Mouse (Mus musculus): ENCODE data around the gene Hnrnpf. TPM values are rescaled to one million over a fixed set of nuclear protein-coding genes. Genes with fewer than 3 reads are reported as not detected.

Hnrnpf gene
- polyA plus RNA-seq, 1 experiment, result 154 TPM

GRCm38 (mm10) chr6:117932325-117933051 lies 32.4 kb downstream of the Hnrnpf start:
- no peak for TF ChIP-seq POLR2A (IDR thresholded peaks at IDR 0.05; ENCODE audit: borderline replicate concordance, extremely low read depth, low read depth, low read length)
- peak; percentile 62 for TF ChIP-seq CTCF (IDR thresholded peaks at IDR 0.05; ENCODE audit: insufficient read depth, low read length)
- Histone ChIP-seq H3K4me3 (replicated peaks; ENCODE audit: extremely low read depth, low read depth, low read length) (no peak overlapping the region), H3K4me1 (ENCODE audit: control insufficient read depth, insufficient read depth, low read length) (no peaks in the 10 kb centered on the region)
- DNase-seq, result no peak
- WGBS, result 52% methylated on average over 11 of the region's 11 CpGs

GRCm38 (mm10) chr6:117934301-117934700 lies 34.2 kb downstream of the Hnrnpf start:
- 84% methylated on average over 6 of the region's 6 CpGs for WGBS
- H3K4me1 ChIP-seq (ENCODE audit: control insufficient read depth, insufficient read depth, low read length), result no peaks in the 10 kb centered on the region
- DNase-seq, result no peak
- TF ChIP-seq POLR2A (IDR thresholded peaks at IDR 0.05; ENCODE audit: borderline replicate concordance, extremely low read depth, low read depth, low read length) (no peak), CTCF (IDR thresholded peaks at IDR 0.05; ENCODE audit: insufficient read depth, low read length) (no peak)
- no peak overlapping the region for H3K4me3 ChIP-seq (replicated peaks; ENCODE audit: extremely low read depth, low read depth, low read length)

GRCm38 (mm10) chr6:117935681-117936612 lies 35.8 kb downstream of the Hnrnpf start:
- Histone ChIP-seq H3K4me1 (ENCODE audit: control insufficient read depth, insufficient read depth, low read length) (no peaks in the 10 kb centered on the region), H3K4me3 (replicated peaks; ENCODE audit: extremely low read depth, low read depth, low read length) (no peak overlapping the region)
- TF ChIP-seq POLR2A (IDR thresholded peaks at IDR 0.05; ENCODE audit: borderline replicate concordance, extremely low read depth, low read depth, low read length) (no peak), CTCF (IDR thresholded peaks at IDR 0.05; ENCODE audit: insufficient read depth, low read length) (no peak)
- WGBS, result 71% methylated on average over 14 of the region's 14 CpGs
- DNase-seq, result no peak

- DNase-seq, result peak; percentile 33
- no peak for TF ChIP-seq POLR2A (IDR thresholded peaks at IDR 0.05; ENCODE audit: borderline replicate concordance, extremely low read depth, low read depth, low read length)
- no peak for TF ChIP-seq CTCF (IDR thresholded peaks at IDR 0.05; ENCODE audit: insufficient read depth, low read length)
- no peak within 1 kb of the TSS for H3K4me3 ChIP-seq (replicated peaks; ENCODE audit: extremely low read depth, low read depth, low read length)
- WGBS, result 51% methylated on average over 10 of the region's 10 CpGs
- H3K4me1 ChIP-seq (ENCODE audit: control insufficient read depth, insufficient read depth, low read length), result no peaks in the 10 kb centered on the region
These were observed 37.3 kb downstream of the Hnrnpf start, which contains the start of gene Fxyd4 for GRCm38 (mm10) chr6:117937222-117937932. TSS of gene Fxyd4 (minus strand) at chr6:117937692.

- 70% methylated on average over 10 of the region's 10 CpGs for WGBS
- no peaks in the 10 kb centered on the region for H3K4me1 ChIP-seq (ENCODE audit: control insufficient read depth, insufficient read depth, low read length)
- no peak for DNase-seq
- H3K4me3 ChIP-seq (replicated peaks; ENCODE audit: extremely low read depth, low read depth, low read length), result no peak overlapping the region
- TF ChIP-seq CTCF (IDR thresholded peaks at IDR 0.05; ENCODE audit: insufficient read depth, low read length), result no peak
- no peak for TF ChIP-seq POLR2A (IDR thresholded peaks at IDR 0.05; ENCODE audit: borderline replicate concordance, extremely low read depth, low read depth, low read length)
These were observed 38.8 kb downstream of the Hnrnpf start for GRCm38 (mm10) chr6:117938951-117939350.

GRCm38 (mm10) chr6:117942769-117943168 lies 42.6 kb downstream of the Hnrnpf start:
- Histone ChIP-seq H3K4me1 (ENCODE audit: control insufficient read depth, insufficient read depth, low read length) (no peaks in the 10 kb centered on the region), H3K4me3 (replicated peaks; ENCODE audit: extremely low read depth, low read depth, low read length) (no peak overlapping the region)
- TF ChIP-seq CTCF (IDR thresholded peaks at IDR 0.05; ENCODE audit: insufficient read depth, low read length) (no peak), POLR2A (IDR thresholded peaks at IDR 0.05; ENCODE audit: borderline replicate concordance, extremely low read depth, low read depth, low read length) (no peak)
- 80% methylated on average over 10 of the region's 10 CpGs for WGBS
- DNase-seq, result no peak

GRCm38 (mm10) chr6:117943899-117944298 lies 43.8 kb downstream of the Hnrnpf start:
- no peaks in the 10 kb centered on the region for H3K4me1 ChIP-seq (ENCODE audit: control insufficient read depth, insufficient read depth, low read length)
- 83% methylated on average over 2 of the region's 2 CpGs for WGBS
- DNase-seq, result no peak
- no peak overlapping the region for H3K4me3 ChIP-seq (replicated peaks; ENCODE audit: extremely low read depth, low read depth, low read length)
- no peak for TF ChIP-seq CTCF (IDR thresholded peaks at IDR 0.05; ENCODE audit: insufficient read depth, low read length)
- no peak for TF ChIP-seq POLR2A (IDR thresholded peaks at IDR 0.05; ENCODE audit: borderline replicate concordance, extremely low read depth, low read depth, low read length)

- no peak for DNase-seq
- TF ChIP-seq CTCF (IDR thresholded peaks at IDR 0.05; ENCODE audit: insufficient read depth, low read length), result no peak
- TF ChIP-seq POLR2A (IDR thresholded peaks at IDR 0.05; ENCODE audit: borderline replicate concordance, extremely low read depth, low read depth, low read length), result no peak
- H3K4me3 ChIP-seq (replicated peaks; ENCODE audit: extremely low read depth, low read depth, low read length), result no peak overlapping the region
- WGBS, result 87% methylated on average over 4 of the region's 4 CpGs
- H3K4me1 ChIP-seq (ENCODE audit: control insufficient read depth, insufficient read depth, low read length), result no peaks in the 10 kb centered on the region
These were observed 52.2 kb downstream of the Hnrnpf start for GRCm38 (mm10) chr6:117952330-117952729.

GRCm38 (mm10) chr6:117956161-117956560 lies 56.0 kb downstream of the Hnrnpf start:
- no peak for DNase-seq
- 70% methylated on average over 6 of the region's 6 CpGs for WGBS
- no peak for TF ChIP-seq POLR2A (IDR thresholded peaks at IDR 0.05; ENCODE audit: borderline replicate concordance, extremely low read depth, low read depth, low read length)
- TF ChIP-seq CTCF (IDR thresholded peaks at IDR 0.05; ENCODE audit: insufficient read depth, low read length), result no peak
- Histone ChIP-seq H3K4me1 (ENCODE audit: control insufficient read depth, insufficient read depth, low read length) (no peaks in the 10 kb centered on the region), H3K4me3 (replicated peaks; ENCODE audit: extremely low read depth, low read depth, low read length) (no peak overlapping the region)

Data from lung, adult 2 months (tissue).